Mouse (Mus musculus) fat pad, adult 2 months (tissue): ENCODE measurements around the gene Defb21.

Source experiments
- DNase-seq: peaks from one replicate; pipeline ENCODE4 v3.0.0-alpha.2; 2011; ENCODE audit warnings: low read depth, low spot score; ENCODE audit errors: extremely low read depth

Gene Defb21

DNA sequence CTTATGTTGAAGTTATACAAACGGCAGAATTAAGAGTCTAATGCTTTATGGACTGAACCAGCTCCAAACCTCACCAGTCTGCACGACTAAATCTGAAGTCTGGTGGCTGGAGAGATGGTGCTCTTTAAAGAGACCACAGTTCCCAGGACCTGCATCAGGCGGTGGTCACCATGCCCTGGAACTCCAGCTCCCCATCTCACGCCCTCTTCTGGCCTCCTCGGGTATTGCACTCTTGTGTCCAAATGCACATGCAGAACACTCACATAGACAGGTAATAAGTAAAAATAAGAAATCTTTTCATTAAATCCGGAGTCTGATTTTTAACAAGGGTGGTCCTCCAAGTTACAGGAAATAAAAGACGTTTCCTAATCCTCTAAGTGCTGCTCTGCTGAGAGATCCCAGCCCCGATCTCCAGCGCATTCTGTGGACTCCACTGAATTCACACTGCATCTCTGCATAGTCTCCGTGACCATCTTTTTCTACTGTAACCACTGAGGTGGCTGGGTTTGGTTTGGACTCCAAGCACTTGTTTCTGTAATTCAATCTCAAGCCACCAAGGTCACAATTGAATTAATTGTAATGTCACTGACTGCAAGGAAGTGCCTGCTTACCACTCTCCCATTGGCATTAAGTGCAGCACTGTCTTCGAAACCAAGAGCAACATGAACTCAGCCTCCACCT is at the start of gene Defb21:
TSS of gene Defb21 (plus strand) at position 631 of the 681 bp plus-strand sequence.
- no peak for DNase-seq

DNA sequence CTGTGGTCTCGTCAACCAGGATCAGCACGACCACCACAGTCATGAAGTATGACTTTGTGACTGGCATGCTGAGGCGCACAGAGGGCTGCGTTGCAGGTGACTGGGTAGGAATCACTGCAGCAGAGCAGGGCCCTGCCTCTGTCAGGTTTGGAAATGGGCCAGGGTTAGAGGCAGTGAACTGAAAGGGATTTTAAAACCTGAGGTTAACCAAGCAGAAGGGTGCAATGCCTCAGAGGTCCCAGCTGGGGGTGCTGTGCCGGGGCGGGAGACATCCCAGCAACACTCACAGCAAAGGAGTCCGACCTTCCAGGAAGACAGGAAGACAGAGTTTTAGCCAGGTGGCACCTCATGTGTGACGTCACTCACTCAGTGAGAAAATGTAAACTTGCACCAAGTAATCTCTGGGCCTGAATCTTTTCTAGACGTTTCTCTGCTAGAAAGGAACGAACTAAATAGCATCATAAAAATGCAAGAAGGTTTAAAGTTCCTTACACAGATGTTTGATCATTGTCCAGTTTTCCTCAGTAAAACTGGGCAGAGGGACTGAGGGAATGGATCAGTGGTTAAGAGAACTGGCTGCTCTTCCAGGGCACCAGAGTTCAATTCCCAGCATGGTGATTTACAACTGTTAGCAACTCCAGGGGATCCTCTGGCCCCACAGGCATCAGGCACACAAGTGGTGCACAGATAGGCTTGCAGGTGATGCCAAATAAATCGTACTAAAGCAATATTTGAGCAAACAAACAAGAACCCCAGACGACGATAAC is 32.4 kb upstream of the Defb21 start, which contains the start of gene Defb29:
TSS of gene Defb29 (minus strand) at position 155 of the 767 bp plus-strand sequence.
- DNase-seq: no peak

DNA sequence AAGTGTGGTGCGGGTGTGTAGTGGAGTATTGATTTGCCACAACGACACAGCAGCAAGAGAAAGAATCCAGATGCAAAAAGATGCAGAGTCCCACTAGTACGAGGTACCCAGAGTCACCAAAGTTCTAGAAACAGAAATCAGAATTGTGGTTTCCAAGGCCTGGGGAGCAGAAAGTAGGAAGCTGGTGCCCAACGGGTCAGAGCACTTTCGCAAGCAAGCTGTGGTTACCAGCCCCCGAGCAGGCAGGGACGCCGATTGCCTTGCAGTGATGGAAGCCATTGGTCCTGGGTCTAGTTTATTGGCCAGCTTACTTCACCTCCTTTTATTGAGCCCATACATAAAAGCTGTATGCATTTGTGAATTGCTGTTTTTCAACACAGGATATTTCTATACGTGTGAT is 30.6 kb upstream of the Defb21 start:
- no peak for DNase-seq

DNA sequence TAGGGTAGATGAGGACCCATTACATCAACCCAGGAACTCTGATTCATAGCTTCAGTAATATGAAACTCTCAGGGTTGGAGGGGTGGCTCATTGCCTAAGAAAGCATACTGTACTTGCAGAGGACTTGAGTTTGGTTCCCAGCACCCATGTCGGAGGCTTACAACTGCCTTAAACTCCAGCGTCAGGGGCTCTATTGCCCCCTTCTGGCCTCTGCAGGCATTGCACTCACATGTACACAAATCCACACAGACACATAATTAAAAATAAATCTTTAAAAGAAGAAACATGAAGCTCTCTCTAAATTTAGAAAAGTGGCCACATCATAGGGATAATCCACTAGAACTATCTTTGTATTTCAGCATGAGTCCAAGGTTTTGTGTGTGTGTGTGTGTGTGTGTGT is 29.6 kb upstream of the Defb21 start:
- DNase-seq: no peak

DNA sequence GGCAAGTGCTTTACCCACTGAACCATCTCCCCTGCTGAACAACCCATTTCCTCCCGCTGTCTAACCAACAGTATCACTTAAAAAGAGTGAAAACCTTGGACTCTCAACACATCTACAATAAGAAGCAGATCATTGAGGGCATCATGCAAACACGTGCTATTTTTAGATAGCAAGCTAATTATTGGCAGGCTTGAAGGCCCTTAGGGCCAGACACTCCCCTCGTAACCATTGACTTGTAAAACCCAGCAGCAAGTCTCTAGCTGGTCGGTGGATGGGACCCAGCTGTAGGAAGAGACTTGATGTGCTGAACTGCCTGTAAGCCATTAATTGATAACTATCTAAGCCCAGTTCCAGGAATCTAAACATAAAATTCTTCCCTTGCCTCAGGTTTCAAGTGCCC is 29.1 kb upstream of the Defb21 start:
- DNase-seq: no peak

DNA sequence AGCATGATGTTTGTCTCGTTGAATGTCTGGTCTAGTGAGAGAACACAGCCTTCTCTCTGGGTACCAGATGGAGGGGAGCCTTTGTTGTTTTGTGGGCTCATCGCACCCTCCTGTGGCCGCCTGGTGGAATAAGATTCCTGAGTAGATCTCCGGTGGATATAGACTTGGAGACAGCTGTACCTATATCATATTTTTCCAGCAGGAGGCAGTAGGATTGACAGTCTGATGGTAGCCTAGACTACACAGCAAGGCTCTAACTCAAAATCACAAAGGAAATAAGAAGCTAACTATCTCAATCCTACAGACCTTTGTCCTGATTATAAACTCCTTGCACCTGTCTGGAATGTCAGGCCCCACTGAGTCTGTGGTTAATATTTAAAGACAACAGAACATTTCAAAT is 27.9 kb upstream of the Defb21 start:
- DNase-seq: no peak

DNA sequence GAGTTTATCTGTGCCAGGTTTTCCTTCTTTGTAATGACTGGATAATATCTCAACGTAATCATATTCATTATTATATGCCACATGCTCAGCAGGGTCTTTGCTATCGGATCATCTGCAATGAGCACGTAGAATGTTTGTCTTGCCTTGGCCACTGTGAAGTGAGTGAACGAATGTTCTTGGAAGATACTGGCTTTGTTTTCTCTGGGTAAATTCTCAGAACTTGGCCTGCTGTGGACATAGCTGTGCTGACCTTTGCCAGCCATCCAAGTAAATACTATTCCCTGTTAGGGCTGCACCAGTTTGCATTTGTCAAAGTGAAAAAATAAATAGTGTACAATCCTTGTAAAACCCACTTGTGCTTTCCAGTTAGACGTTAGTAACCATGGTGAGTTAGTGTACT is 24.4 kb upstream of the Defb21 start:
- DNase-seq: no peak

DNA sequence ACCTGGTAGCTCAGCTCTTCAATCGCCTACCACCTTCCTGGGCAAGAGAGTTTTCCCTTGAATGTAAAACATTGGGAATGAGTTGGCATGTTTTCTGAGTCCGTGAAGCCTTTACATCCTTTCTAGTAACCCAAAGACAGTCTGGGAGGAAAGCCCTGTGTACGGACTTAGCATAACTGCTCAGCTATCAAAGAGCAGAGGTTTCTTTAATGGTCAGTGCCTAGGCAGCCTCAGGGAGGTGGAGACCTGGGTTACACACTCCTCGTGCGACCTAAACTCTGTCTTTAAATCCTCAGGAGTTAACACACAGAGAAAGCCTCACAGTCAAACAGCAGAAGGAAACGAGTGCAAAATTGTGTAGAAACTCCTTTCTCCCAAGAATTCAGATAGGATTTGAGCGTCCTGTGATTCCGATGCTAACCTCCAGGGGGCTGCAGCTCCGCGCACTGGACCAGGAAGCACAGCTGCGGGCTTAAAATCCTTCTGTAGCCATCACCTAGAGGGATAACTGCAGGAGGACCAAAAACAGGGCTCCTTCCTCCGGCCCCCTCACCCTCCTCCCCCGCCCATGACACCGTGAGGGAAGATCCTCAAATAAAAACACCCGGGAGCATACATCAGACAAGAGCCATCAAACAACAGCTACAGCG is 18.6 kb upstream of the Defb21 start:
- DNase-seq: no peak

DNA sequence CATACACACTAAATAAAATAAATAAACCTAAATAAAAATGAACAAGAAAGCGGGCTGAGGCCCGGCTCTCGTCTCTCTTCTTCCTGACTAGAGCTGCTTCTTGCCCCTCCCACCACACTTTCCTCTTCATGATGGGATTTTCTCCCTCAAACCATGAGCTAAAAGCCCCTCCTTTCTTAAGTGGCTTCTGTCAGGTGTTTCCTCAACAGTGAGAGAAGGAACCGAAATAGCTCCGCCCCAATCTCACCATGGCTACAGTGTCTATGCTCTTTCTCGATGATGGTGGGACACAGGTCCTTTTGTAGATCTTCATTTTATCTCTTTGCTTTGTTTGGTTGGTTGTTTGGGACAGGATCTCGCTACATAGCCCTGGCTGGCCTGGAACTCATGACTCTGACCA is 15.9 kb upstream of the Defb21 start:
- no peak for DNase-seq

DNA sequence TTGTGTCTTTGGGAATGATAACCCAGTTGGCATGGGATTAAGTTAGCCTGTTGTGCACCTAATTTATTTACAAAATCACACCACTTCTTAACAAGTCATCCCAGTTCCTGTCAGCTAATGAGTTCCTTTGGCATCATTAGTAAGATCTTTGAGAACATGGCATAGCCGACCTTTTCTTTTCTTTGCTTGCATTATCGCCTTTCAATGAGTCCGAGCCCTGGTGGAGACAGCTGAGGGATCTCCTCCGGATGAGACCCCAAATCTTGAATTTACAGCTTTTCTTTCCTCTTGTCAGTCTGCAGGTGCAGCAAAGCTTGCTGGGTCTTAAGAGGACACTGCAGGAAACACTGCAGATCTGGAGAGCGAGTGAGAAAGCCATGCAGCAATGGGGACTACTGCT is 3.5 kb upstream of the Defb21 start, which contains the start of gene Gm17416:
TSS of gene Gm17416 (plus strand) at position 301 of the 400 bp plus-strand sequence.
- DNase-seq: no peak

DNA sequence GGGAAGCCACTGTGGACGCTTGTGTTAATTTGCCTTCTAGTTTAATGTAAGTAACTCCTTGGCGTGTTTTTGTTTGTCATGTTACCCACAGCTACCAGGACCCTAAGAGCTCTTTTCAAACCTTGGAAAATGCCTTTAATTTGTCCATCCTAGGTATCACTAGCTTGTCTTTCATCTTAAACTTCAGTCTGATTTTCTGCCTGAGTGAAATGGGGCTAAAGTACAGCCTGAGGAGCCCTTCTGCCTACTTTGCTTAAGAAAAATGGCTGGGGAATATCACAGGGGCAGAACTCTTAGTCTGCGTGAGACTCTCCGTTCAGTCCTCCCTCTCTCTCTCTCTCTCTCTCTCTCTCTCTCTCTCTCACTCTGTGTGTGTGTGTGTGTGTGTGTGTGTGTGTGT is 2.7 kb upstream of the Defb21 start:
- no peak for DNase-seq

DNA sequence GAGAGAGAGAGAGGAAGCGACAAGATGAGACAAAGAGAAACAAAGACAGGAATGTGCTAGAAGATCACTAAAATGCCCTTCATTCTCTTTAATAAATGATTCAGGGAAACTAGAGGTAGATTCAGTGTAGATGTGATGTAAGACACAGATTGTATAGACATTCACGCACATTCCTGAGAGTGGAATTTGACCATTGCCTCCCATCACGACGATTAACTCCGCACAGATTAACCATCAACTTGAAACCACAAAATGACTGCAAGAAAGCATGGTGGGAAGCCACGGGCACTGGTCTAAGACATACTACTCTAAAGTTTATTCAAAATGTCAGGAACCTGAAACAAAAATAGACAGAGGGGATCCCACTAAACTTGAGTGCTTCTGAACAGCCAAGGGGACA is 2.2 kb upstream of the Defb21 start:
- no peak for DNase-seq

DNA sequence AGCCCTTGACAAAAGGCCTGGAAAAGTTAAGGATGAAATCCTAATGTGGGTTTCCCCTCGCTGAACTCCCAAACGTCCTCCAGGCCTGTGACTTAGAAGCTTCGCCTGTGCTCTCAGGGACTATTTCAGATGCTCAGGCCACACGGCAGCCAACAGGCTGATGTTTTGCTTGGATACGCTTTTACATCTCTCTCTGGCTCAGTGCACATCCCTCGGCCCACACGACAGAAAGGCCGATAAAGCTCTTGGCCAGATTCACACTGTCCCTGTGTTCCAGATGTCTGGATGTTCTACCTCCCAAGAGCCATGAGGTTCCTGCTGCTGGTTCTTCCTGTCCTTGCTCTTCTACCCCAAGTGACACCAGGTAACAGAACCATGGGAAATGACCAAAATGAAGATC is 940 bp downstream of the Defb21 start:
- DNase-seq: no peak

DNA sequence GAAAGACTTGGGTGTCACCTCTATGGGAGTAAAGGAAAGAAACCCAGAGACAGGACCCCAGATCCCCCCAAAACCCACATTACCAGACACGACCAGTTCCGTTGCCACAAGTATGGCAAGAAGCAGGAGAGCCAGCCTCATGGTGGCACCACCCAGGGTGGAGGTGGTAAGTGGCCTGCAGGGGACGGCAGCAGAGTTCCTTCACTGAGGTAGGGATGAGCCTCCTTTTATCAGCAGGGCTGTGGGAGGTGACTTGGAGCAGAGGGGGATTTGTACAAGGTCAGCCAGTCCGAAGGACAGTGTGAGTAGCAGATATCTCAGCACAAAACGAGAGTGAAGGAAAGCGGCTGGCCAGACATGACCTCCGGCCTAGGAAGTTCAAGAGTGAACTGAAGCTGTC is 7.6 kb downstream of the Defb21 start, which contains the start of gene Defb19:
TSS of gene Defb19 (minus strand) at position 206 of the 400 bp plus-strand sequence.
- DNase-seq: no peak

DNA sequence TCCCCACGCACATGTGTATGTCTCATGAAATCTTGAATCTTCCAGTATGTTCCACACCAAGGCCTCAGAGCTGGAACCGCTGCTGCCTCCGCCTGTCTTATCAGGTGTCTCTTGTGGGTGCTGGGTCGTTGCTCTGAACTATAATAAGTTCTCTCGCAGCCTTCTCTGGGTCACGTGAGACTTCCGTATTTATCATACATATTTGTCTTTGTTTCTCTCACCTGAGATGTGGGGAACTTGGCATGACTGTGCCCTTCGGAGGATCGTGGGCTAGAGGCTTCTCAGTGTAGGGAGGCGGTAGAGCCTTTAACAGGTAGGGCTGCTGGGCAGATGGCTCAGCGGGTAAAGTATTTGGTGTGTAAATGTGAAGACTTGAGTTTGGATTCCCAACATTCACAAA is 8.1 kb downstream of the Defb21 start:
- no peak for DNase-seq

DNA sequence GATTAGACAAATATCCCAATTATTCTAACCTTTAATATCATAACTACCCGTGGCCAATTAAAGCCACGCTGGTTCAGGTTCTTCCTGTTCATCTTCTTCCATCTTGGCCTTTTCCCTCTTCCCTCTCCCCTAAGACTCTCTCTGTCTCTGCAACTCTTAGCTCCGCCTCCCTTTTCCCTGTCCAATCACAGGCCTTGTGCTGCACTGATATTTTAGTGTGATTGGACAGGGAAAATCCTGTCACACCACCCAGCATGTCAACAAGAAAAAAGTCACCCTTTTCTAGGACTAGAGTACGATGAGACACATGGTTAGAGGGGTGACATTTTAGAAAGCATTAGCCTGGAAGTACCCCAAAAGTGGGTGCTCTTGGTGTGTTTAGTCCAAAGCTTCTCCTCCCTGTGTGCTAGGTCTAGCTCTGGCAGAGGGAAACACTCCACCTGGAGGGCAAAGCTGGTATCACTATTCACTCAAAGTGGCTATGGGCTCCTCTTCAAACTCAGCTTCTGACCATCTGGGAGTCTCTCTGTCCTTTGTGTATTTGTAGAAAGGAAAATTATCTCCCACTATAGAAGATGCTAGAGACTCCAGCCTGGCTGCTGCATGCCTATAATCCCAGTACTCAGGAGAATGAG is 14.5 kb downstream of the Defb21 start:
- DNase-seq: no peak

DNA sequence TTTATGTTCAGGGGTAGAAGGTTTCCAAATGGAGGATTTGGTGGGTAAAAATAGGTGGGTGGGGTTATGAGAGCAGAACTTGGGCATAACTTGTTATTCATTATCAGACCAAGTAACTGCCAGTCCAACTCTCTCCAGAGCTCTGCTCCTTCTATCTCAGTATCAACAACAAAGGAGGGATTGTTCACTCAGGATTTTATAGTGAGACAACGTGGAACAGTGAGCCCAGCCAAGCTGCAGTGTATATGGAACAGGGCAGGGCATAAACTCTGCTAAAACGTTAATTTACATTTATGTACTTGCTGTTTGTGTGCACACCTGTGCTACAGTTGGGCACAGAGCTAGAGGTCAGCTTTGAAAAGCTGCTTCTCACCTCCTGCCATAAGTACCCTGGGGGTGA is 15.9 kb downstream of the Defb21 start:
- no peak for DNase-seq

DNA sequence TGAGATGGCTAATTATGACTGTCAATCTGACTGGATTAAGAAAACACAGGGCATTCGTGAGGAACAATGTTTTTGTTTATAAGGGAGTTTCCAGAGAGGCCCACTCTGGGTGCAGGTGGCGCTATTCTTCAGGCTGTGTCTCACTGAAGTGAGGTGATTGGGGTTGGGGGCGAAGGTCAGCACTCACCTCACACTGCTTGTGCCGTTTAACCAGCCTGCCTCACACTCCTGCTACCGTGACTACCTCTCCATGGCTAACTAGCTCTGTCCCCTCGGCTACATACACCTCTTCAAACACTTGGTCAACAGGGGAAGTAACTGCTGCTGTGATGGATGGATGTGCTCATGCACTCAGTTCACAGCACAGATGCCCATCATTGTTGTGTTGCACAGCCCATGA is 16.5 kb downstream of the Defb21 start:
- no peak for DNase-seq

DNA sequence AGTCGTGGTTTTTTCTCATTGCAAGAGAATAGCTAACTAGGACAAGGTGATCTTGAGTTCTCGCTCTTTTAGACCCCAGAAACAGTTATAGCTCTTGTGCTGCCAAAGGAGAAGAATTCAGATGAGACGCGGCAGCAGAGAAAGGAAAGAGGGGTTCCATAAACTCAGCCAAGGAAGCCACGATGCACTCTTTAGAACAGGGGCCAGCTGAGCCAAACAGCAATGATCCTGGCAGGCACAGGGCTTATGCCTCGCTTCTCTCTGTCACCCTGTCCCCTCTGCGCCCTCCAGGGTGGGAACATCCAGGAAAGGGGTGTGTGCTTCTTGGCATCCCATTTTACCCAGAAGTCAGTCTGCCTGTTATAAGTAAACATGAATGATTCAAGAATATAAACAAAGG is 26.8 kb downstream of the Defb21 start, which contains the start of gene Defb45:
TSS of gene Defb45 (minus strand) at position 101 of the 400 bp plus-strand sequence.
- DNase-seq: no peak

DNA sequence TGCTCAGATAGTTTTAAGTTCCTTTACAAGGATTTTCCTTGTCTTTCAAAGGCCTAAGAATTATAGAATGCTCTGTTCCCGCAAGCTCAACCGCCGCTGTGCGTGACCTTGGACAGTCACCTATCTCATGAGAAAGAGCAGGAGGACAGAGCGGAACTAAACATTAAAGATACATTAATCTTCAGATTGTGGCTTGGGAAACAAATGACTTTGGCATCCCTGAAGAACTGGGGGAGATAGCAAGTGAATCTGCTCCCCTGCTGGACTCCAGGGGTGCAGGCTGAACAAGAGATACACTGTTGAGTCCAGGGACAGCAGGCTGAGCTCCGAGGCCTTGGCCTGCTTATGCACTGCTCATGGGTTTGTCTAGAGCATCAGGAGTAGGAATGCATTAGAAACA is 27.5 kb downstream of the Defb21 start:
- no peak for DNase-seq

DNA sequence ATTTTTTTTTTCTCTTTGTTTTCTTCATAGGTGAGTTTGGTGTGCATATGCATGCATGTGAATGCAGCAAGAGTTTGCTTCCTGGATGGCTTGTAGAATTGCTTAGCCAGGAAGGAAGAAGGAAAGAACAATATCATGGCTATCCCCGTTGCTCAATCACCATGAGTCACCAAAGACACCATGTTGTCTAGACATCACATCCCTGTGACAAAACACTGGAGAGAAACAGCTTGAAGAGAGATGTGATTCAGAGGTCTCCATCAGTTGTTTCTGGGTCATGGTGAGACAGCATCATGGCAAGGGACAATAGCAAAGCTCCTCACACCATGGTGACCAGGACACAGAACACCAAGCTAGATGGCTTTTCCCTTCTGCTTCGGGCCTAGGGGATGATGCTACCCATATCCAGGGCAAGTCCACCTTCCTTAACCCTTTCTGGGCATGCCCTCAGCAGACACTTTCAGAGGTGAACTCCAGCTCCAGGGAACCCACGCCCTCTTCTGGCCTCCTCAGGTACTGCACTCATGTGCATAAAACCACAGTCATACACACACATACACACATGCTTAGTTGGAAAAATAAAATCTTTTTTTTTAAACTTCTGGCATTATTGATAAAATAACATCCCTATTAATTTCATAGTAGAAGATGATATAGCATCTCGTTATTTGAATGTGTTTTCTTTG is 28.9 kb downstream of the Defb21 start:
- DNase-seq: no peak
